Mouse (Mus musculus) hematopoietic stem cell, adult 5-6 weeks (primary cell): ENCODE results near the gene Hist1h2ag. TPM values are rescaled to one million over a fixed set of nuclear protein-coding genes. Genes with fewer than 3 reads are reported as not detected.

Experiments used
- ATAC-seq, 2 experiments: fragments of 125-278 bp in 1 of 2; replicated peaks in 1 of 2; 2 replicates each; pipeline ENCODE4 v1.8.0; 2016 to 2017; ENCODE audit warnings: inconsistent platforms in 2 of 2, mild to moderate bottlenecking in 2 of 2, moderate number of reproducible peaks in 2 of 2, low read depth in 1 of 2, moderate TSS enrichment in 1 of 2; ENCODE audit not compliant: low FRiP score in 2 of 2, poor library complexity in 2 of 2, severe bottlenecking in 2 of 2, insufficient read depth in 1 of 2, low TSS enrichment in 1 of 2
- total RNA-seq: library from RNA; stranded (forward); fragments of 172-1452, 232-1000 nt; gene quantifications from 2 replicates; pipeline ENCODE4 v1.2.3, GENCODE M21; 2017

Gene Hist1h2ag
- total RNA-seq, 1 experiment from 2014 or later: 548 TPM

- ATAC-seq: no peak
Observed at GRCm38 (mm10) chr13:22021581-22021980, 21.2 kb downstream of the Hist1h2ag start.

GRCm38 (mm10) chr13:22020901-22021339 lies 21.8 kb downstream of the Hist1h2ag start:
- ATAC-seq: peak; percentile 23 to 41; a peak in 1 of 4 replicates

GRCm38 (mm10) chr13:22019934-22020835 lies 22.6 kb downstream of the Hist1h2ag start:
- peak; percentile 36 to 39; a peak in 2 of 4 replicates for ATAC-seq

GRCm38 (mm10) chr13:22015479-22016450 lies 27.0 kb downstream of the Hist1h2ag start:
- peak in 1 of 2 experiments; percentile 75; a peak in 3 of 4 replicates for ATAC-seq

GRCm38 (mm10) chr13:22014411-22014845 lies 28.3 kb downstream of the Hist1h2ag start:
- ATAC-seq: no peak; a peak in 1 of 4 replicates

GRCm38 (mm10) chr13:22013716-22014115 lies 29.0 kb downstream of the Hist1h2ag start:
- no peak for ATAC-seq

- no peak for ATAC-seq
Observed at GRCm38 (mm10) chr13:22009642-22010041, 33.1 kb downstream of the Hist1h2ag start, which contains the start of gene Prss16. Gene Prss16, minus strand, starts transcription at chr13:22009742.

GRCm38 (mm10) chr13:22008707-22009106 lies 34.0 kb downstream of the Hist1h2ag start:
- no peak for ATAC-seq

GRCm38 (mm10) chr13:22007872-22008271 lies 34.9 kb downstream of the Hist1h2ag start:
- ATAC-seq: no peak

GRCm38 (mm10) chr13:22007121-22007510 lies 35.6 kb downstream of the Hist1h2ag start:
- no peak for ATAC-seq

GRCm38 (mm10) chr13:22006334-22007120 lies 36.2 kb downstream of the Hist1h2ag start:
- ATAC-seq: peak; percentile 37 to 56; a peak in 2 of 4 replicates

GRCm38 (mm10) chr13:22005605-22006333 lies 37.0 kb downstream of the Hist1h2ag start:
- ATAC-seq: peak; percentile 47 to 70; a peak in 3 of 4 replicates

GRCm38 (mm10) chr13:22001823-22002222 lies 40.9 kb downstream of the Hist1h2ag start:
- peak; percentile 66 to 69 for ATAC-seq

GRCm38 (mm10) chr13:22001346-22001745 lies 41.4 kb downstream of the Hist1h2ag start:
- ATAC-seq: peak; percentile 33 to 60

- no peak for ATAC-seq
Observed at GRCm38 (mm10) chr13:21999147-21999546, 43.6 kb downstream of the Hist1h2ag start.

- ATAC-seq: no peak
Observed at GRCm38 (mm10) chr13:21998412-21998811, 44.3 kb downstream of the Hist1h2ag start.
